Mouse (Mus musculus) Muller cell, postnatal 12 days (primary cell): ENCODE data around the gene Mag.
"Not testable (repeated sequence)": the region's sequence is repeated elsewhere in the genome, so short reads cannot be mapped to it uniquely, and the experiment has no call there.

Experiments used
- DNase-seq: peaks from one replicate; pipeline ENCODE4 v3.0.0-alpha.2; 2015; ENCODE audit errors: inconsistent ontology term

Mag gene

GRCm38 (mm10) chr7:30940070-30940469 lies 25.4 kb upstream of the Mag start:
- not testable (repeated sequence) for DNase-seq

- not testable (repeated sequence) for DNase-seq
Observed at GRCm38 (mm10) chr7:30935422-30936099, 20.9 kb upstream of the Mag start.

GRCm38 (mm10) chr7:30924581-30924980 lies 9.9 kb upstream of the Mag start, which contains the start of gene Hamp2:
Gene Hamp2, minus strand, starts transcription at chr7:30924681.
- DNase-seq = not testable (repeated sequence)

- DNase-seq = no peak
Observed at GRCm38 (mm10) chr7:30924071-30924470, 9.4 kb upstream of the Mag start.

- DNase-seq = not testable (repeated sequence)
Observed at GRCm38 (mm10) chr7:30922490-30922889, 7.8 kb upstream of the Mag start.

- DNase-seq = no peak
Observed at GRCm38 (mm10) chr7:30920217-30920616, 5.5 kb upstream of the Mag start.

GRCm38 (mm10) chr7:30917219-30917618 lies 2.5 kb upstream of the Mag start:
- no peak for DNase-seq

GRCm38 (mm10) chr7:30916713-30917112 lies 2.0 kb upstream of the Mag start:
- DNase-seq = no peak

GRCm38 (mm10) chr7:30909773-30910172 lies 4.9 kb downstream of the Mag start:
- DNase-seq = no peak

GRCm38 (mm10) chr7:30908992-30909431 lies 5.7 kb downstream of the Mag start:
- DNase-seq = no peak

GRCm38 (mm10) chr7:30908277-30908991 lies 6.2 kb downstream of the Mag start:
- DNase-seq = peak; percentile 14

- no peak for DNase-seq
Observed at GRCm38 (mm10) chr7:30904042-30904441, 10.6 kb downstream of the Mag start.

- DNase-seq = no peak
Observed at GRCm38 (mm10) chr7:30895217-30895616, 19.5 kb downstream of the Mag start.

GRCm38 (mm10) chr7:30892515-30892914 lies 22.2 kb downstream of the Mag start:
- no peak for DNase-seq

- DNase-seq = no peak
Observed at GRCm38 (mm10) chr7:30891746-30892145, 22.9 kb downstream of the Mag start.

GRCm38 (mm10) chr7:30890681-30891080 lies 24.0 kb downstream of the Mag start:
- no peak for DNase-seq

- no peak for DNase-seq
Observed at GRCm38 (mm10) chr7:30888786-30889185, 25.9 kb downstream of the Mag start.

GRCm38 (mm10) chr7:30887568-30888188 lies 27.0 kb downstream of the Mag start:
- no peak for DNase-seq

- DNase-seq = no peak
Observed at GRCm38 (mm10) chr7:30886852-30887251, 27.8 kb downstream of the Mag start.

GRCm38 (mm10) chr7:30884047-30884446 lies 30.6 kb downstream of the Mag start:
- no peak for DNase-seq

GRCm38 (mm10) chr7:30881367-30881766 lies 33.3 kb downstream of the Mag start:
- DNase-seq = no peak

- DNase-seq = no peak
Observed at GRCm38 (mm10) chr7:30880176-30880575, 34.5 kb downstream of the Mag start, which contains the start of gene Cd22. Gene Cd22, minus strand, starts transcription at chr7:30880342.

GRCm38 (mm10) chr7:30878950-30879349 lies 35.7 kb downstream of the Mag start:
- no peak for DNase-seq
